Mouse (Mus musculus) forebrain, embryonic 14.5 days (tissue): ENCODE measurements around the gene Ulk4. TPM values are rescaled to one million over a fixed set of nuclear protein-coding genes. Genes with fewer than 3 reads are reported as not detected.
A peak's percentile ranks its signal among the peaks of the same experiment; 100 is the strongest.

Experiments
- ATAC-seq: fragments of 200-750 bp; cut with Nextera tagmentation; 2 replicates; pipeline ENCODE4 v1.8.0; 2017; ENCODE audit warnings: mild to moderate bottlenecking, moderate library complexity
- DNase-seq: peaks from one replicate; pipeline ENCODE4 v3.0.0-alpha.2; 2015; ENCODE audit warnings: low spot score
- H3K27ac ChIP-seq: fragments of 300-500 bp; sonication (generic); 2 replicates; pipeline ENCODE4 v1.5.1; 2014; ENCODE audit warnings: low read depth, mild to moderate bottlenecking, control low read depth, low read length, moderate library complexity
- H3K27me3 ChIP-seq: fragments of 300-500 bp; sonication (generic); replicated peaks from 2 replicates; pipeline ENCODE4 v1.6.1; 2014; ENCODE audit warnings: low read length, control low read depth, mixed read lengths; ENCODE audit not compliant: control insufficient read depth, insufficient read depth
- H3K36me3 ChIP-seq: fragments of 300-500 bp; sonication (generic); 2 replicates; pipeline ENCODE4 v1.6.1; 2014; ENCODE audit warnings: low read length, control low read depth; ENCODE audit not compliant: control insufficient read depth, insufficient read depth
- H3K4me1 ChIP-seq: fragments of 300-500 bp; sonication (generic); 2 replicates; pipeline ENCODE4 v1.6.1; 2014; ENCODE audit warnings: antibody characterized with exemption, low read length, control low read depth; ENCODE audit not compliant: control insufficient read depth, insufficient read depth
- H3K4me2 ChIP-seq: fragments of 300-500 bp; sonication (generic); 2 replicates; pipeline ENCODE4 v1.6.1; 2014; ENCODE audit warnings: mild to moderate bottlenecking, control low read depth, low read length
- H3K4me3 ChIP-seq: fragments of 300-500 bp; sonication (generic); 2 replicates; pipeline ENCODE4 v1.5.1; 2014; ENCODE audit warnings: low read depth, low read length, control low read depth
- H3K9ac ChIP-seq: fragments of 300-500 bp; sonication (generic); 2 replicates; pipeline ENCODE4 v1.6.1; 2014; ENCODE audit warnings: mild to moderate bottlenecking, low read length, control low read depth, moderate library complexity
- H3K9me3 ChIP-seq: fragments of 300-500 bp; sonication (generic); replicated peaks from 2 replicates; pipeline ENCODE4 v1.6.1; 2016; ENCODE audit warnings: low read length, control low read depth, mixed read lengths; ENCODE audit not compliant: control insufficient read depth
- WGBS: fragments of 180-500 bp; shearing (Covaris S2); extraction: QIAGEN DNeasy Blood & Tissue Kit; methylation state at CpG from one replicate; pipeline ENCODE4 v1.1.7; 2014; 5-methylcytosine and 5-hydroxymethylcytosine counted together
- polyA plus RNA-seq: library from polyadenylated mRNA; unstranded; fragments of >200 nt; fragmentation: Nextera tagmentation; extraction: Ambion mirVana; gene quantifications from 2 replicates; pipeline ENCODE4 v1.2.1, GENCODE M21; 2014

Ulk4 gene
- 105 and 131 TPM in 2 replicates for polyA plus RNA-seq

DNA sequence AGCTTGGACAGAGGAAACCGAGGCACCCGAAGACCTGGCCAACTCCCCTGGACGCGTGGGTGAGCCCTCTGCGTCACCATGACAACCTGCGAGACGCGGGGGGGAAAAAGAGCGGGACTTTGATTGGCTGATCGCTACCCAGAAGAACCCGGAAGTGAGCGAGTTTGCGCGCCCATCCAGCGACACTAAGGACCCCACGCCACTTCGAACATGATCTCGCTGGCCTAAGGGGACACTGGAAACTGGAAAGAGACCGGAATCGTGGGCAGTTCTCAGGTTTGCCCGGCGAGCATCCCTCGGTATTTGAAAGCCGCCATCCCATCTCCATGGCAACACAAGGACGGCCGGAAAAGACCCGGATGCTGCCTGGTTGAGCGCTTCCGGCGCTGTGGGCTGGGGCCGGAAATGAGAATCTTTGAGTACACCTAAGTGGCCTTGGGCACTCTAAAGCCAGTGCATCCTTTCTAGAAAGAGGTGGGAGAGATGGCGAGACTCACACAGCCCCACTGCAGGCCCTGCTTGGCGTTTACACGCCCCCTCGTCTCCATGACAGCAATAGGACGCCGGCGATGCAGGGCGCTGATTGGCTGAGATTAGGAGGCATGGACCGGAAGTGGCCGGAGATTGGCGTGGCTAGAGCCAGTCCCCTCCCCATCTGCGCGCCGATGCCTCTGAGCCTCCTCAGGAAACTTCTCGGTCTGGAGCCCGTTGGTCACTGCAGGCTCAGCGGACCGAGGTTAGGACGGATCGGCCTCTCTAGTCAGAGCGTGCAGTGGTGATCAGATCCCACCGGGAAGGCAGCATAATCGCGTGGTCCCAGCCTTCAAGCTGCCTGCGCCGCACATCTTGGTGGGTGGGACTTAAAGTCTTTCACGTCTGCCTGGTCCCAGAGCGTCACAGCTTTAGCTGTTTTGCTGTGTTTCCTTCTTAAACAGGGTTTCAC, at the start of gene Ulk4:
Ulk4 (minus strand) TSS at position 80 of the 943 bp plus-strand sequence.
- Histone ChIP-seq H3K27ac (peak within 1 kb of the TSS; percentile 85), H3K9me3 (no peaks in the 10 kb centered on the region; the same call in 1 of the 2 replicates), H3K36me3 (no peaks in the 10 kb centered on the region), H3K4me2 (peak within 1 kb of the TSS; percentile 74), H3K4me3 (peak within 1 kb of the TSS; percentile 66), H3K27me3 (no peaks in the 10 kb centered on the region), H3K4me1 (peaks cover 4% of the 10 kb centered on the region; the same call in 1 of the 2 replicates), H3K9ac (peak within 1 kb of the TSS; percentile 63)
- peak; percentile 97 for ATAC-seq
- under 1% methylated on average over 59 of the region's 59 CpGs for whole genome bisulfite sequencing
- peak; percentile 95 for DNase-seq

DNA sequence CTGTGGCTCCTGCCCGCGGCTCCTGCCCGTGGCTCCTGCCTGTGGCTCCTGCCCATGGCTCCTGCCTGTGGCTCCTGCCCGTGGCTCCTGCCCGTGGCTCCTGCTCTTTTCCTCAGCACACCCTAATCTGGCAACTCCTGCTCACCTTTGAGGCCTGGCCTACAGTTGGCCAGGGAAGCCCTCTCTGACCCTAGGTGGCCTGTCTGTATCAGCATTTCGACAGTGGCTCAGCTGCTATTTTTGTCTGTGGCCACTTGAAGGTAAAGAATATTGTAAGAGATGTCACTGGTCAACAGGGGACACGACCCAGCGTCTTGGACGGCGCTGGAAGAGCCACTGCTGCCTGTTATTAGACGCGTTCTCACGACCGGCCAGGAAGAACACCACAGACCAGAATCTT, 45.0 kb upstream of the Ulk4 start:
- H3K27me3 ChIP-seq = no peaks in the 10 kb centered on the region
- 98% methylated on average over 14 of the region's 14 CpGs for WGBS
- H3K4me2 ChIP-seq = no peak overlapping the region
- H3K36me3 ChIP-seq = 0 out of 2 replicates have a peak, but pooled peaks cover 9% of the 10 kb centered on the region
- DNase-seq (no peak), ATAC-seq (no peak)
- H3K9me3 ChIP-seq = no peaks in the 10 kb centered on the region
- H3K4me1 ChIP-seq = peaks cover 10% of the 10 kb centered on the region
- H3K9ac ChIP-seq = no peak overlapping the region
- H3K27ac ChIP-seq = no peak overlapping the region
- no peak overlapping the region for H3K4me3 ChIP-seq

DNA sequence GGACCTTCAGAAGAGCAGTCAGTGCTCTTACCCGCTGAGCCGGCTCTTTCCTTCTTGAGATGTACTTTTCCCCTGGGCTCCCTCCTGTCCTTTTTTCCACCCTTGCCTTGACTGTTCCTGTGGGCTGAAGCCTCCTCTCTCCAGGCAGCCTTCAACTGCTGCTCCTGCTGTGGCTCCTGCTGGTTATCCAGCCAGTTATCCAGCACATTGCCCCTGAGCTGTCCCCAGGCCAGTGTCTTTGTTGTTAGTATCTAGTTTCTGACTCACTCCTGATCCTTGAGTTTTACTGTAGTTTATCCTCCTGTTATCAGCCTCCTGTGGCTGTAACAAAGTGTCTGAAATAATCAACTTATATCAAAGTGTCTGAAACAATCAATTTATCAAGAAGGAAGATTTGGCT, 44.1 kb upstream of the Ulk4 start:
- Histone ChIP-seq H3K36me3 (0 out of 2 replicates have a peak, but pooled peaks cover 9% of the 10 kb centered on the region), H3K27ac (no peak overlapping the region), H3K27me3 (no peaks in the 10 kb centered on the region), H3K4me2 (no peak overlapping the region), H3K9me3 (no peaks in the 10 kb centered on the region), H3K4me1 (peaks cover 19% of the 10 kb centered on the region), H3K9ac (no peak overlapping the region), H3K4me3 (no peak overlapping the region)
- no peak for ATAC-seq
- 81% methylated on average over 2 of the region's 2 CpGs for WGBS
- no peak for DNase-seq

DNA sequence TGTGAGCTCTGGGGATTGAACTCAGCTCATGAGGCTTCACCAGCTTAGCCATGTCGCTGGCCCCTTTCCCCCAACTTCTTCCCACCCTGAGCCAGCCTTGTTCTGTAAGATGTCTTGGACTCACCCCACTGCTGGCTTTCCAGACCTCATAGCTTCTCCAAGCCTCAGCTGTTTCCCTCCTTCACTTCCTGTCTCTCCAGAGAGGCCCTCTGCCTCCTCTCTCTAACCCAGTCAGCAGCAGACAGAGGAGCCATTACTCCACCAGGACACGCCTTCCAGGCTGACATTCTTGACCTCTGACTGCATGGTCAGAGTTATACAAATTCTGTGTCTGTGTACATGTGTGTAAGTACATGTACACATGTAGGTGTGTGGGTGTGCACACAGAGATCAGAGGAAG, 43.4 kb upstream of the Ulk4 start:
- Histone ChIP-seq H3K4me2 (no peak overlapping the region), H3K4me3 (no peak overlapping the region), H3K9me3 (no peaks in the 10 kb centered on the region), H3K36me3 (0 out of 2 replicates have a peak, but pooled peaks cover 9% of the 10 kb centered on the region), H3K27ac (peak overlapping the region; percentile 21; the same call in 1 of the 2 replicates), H3K9ac (no peak overlapping the region; the same call in 1 of the 2 replicates), H3K4me1 (peaks cover 25% of the 10 kb centered on the region), H3K27me3 (no peaks in the 10 kb centered on the region)
- WGBS = 81% methylated on average over 2 of the region's 2 CpGs
- ATAC-seq (no peak), DNase-seq (no peak)

DNA sequence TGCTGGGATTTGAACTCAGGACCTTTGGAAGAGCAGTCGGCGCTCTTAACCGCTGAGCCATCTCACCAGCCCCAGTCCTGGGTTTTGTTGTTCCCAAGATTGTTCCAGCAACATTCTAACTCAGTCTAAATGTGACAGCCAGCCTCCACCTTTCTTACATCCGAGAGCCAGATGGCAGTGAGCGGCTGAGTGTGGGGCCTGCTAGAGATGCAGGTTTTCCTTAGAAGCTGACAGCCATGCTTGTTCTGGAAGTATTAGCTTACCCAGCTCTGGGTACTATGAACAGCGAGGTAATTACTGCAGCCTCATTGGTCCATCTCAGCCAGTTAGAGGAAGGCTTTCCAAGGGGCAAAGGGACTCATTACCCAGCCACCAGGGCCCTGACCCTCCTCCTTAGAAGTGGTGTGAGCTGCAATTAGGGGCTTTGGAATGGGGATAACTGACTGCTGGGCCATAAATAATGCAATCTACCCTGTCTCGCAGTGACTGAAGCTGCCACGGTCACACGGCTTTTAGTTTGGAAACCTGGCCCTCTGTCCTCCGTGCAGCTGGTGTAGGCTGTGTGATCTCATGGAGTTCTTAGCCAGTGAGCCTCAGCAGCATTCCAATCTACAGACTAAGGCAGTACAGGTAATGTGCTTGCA, 42.4 kb upstream of the Ulk4 start:
- 0 out of 2 replicates have a peak overlapping the region, but pooled peaks have one; percentile 17 for H3K9ac ChIP-seq
- WGBS = 32% methylated on average over 10 of the region's 10 CpGs
- peaks cover 33% of the 10 kb centered on the region for H3K4me1 ChIP-seq
- no peak overlapping the region for H3K4me3 ChIP-seq
- ATAC-seq (peak; percentile 68), DNase-seq (peak; percentile 77)
- H3K27ac ChIP-seq = peak overlapping the region; percentile 74
- 0 out of 2 replicates have a peak, but pooled peaks cover 9% of the 10 kb centered on the region for H3K36me3 ChIP-seq
- no peaks in the 10 kb centered on the region for H3K9me3 ChIP-seq
- H3K27me3 ChIP-seq = no peaks in the 10 kb centered on the region
- H3K4me2 ChIP-seq = no peak overlapping the region

DNA sequence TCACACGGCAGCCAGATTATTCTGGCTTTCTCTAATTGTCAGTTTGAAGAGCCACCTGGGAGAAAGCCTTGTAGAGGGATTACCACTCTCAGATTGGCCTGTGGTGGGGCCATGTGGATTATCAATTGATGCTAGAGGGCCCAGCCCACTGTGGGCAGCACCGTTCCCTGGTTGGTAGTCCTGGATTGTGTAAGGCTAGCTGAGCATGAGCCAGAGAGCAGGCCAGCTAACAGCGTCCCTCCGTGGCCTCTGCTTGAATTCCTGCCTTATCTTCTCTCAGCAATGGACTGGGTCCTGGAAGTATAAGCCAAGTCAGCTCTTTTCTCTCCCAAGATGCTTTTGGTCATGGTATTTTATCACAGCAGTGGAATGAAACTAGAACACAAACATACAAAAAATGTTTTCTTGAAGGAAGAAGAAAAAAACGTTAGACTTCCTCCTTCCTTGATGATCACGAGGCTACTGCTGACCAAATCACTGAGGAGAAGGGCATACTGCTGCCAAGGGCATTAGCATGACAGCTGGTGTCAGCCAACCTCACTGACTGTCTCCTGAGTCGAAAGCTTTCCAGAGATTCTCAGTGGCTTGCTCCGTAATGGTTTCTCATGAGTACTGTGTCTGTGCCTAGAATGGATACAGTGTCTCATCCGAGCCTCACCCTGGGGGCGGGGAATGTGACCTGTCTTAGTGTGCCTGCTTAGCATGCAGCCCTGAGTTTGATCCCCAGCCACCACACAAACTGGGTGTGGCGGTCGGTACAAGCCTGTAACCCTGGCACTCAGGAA, 39.8 kb upstream of the Ulk4 start:
- Histone ChIP-seq H3K27ac (peak overlapping the region; percentile 81), H3K4me1 (peaks cover 60% of the 10 kb centered on the region), H3K27me3 (no peaks in the 10 kb centered on the region), H3K9ac (no peak overlapping the region), H3K4me2 (no peak overlapping the region), H3K4me3 (no peak overlapping the region), H3K9me3 (no peaks in the 10 kb centered on the region), H3K36me3 (0 out of 2 replicates have a peak, but pooled peaks cover 6% of the 10 kb centered on the region)
- WGBS = 56% methylated on average over 12 of the region's 12 CpGs
- no peak for DNase-seq
- ATAC-seq = no peak

DNA sequence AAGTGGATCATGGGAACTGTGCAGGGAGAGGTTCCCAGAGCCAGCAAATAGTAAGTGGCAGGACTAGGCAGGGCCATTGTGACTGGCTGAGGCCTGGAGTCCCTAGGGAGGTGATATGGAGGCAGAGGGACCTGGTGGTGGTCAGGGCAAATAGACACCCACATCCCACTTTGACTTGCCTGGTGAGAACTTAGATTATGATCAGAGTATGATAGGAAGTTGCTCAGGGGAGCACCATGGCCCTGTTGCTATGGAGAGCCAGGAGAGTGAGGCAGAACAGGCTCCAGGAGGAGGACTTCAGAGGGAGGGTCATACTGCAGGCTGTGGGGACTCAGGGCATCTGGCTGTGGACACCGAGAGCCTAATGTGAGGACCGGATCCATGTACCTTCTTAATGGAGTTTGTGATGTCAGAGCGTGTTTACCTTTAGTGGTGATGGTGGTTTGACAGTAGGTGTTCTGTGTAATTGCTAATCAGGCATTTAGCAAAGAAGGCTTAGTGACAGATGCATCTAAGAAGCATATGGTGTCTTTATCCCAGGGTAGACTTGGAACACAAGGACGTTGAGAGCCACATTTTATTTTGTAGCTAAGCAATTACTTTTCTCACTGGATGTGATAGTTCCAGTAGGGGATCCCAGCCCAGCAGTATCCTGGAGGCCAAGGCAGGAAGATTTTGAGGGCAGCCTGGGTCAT, 39.1 kb upstream of the Ulk4 start:
- H3K36me3 ChIP-seq = 0 out of 2 replicates have a peak, but pooled peaks cover 6% of the 10 kb centered on the region
- no peaks in the 10 kb centered on the region for H3K9me3 ChIP-seq
- 0 out of 2 replicates have a peak, but pooled peaks have one; percentile 4 for ATAC-seq
- H3K4me3 ChIP-seq = no peak overlapping the region
- DNase-seq = peak; percentile 46
- no peak overlapping the region for H3K4me2 ChIP-seq
- H3K27me3 ChIP-seq = no peaks in the 10 kb centered on the region
- H3K4me1 ChIP-seq = peaks cover 63% of the 10 kb centered on the region
- 30% methylated on average over 4 of the region's 4 CpGs for WGBS
- H3K27ac ChIP-seq = peak overlapping the region; percentile 81
- H3K9ac ChIP-seq = no peak overlapping the region
